Mouse (Mus musculus) stomach, embryonic 16.5 days (tissue): ENCODE measurements around the gene Defb20. TPM values are rescaled to one million over a fixed set of nuclear protein-coding genes. Genes with fewer than 3 reads are reported as not detected.

Experiments
- ATAC-seq: fragments of 200-750 bp; cut with Nextera tagmentation; 2 replicates; pipeline ENCODE4 v1.8.0; 2017; ENCODE audit warnings: moderate number of reproducible peaks, moderate TSS enrichment; ENCODE audit not compliant: insufficient read depth, low FRiP score
- H3K27ac ChIP-seq: fragments of 300-500 bp; sonication (generic); 2 replicates; pipeline ENCODE4 v1.5.1; 2014; ENCODE audit warnings: low read length
- H3K27me3 ChIP-seq: fragments of 300-500 bp; sonication (generic); 2 replicates; pipeline ENCODE4 v1.6.1; 2014; ENCODE audit warnings: low read length, control low read depth, mixed read lengths; ENCODE audit not compliant: control insufficient read depth, insufficient read depth
- H3K36me3 ChIP-seq: fragments of 300-500 bp; sonication (generic); 2 replicates; pipeline ENCODE4 v1.6.1; 2014; ENCODE audit warnings: low read length; ENCODE audit not compliant: control insufficient read depth, insufficient read depth
- H3K4me1 ChIP-seq: fragments of 300-500 bp; sonication (generic); 2 replicates; pipeline ENCODE4 v1.6.1; 2014; ENCODE audit warnings: low read length, control low read depth, mixed read lengths; ENCODE audit not compliant: control insufficient read depth, insufficient read depth
- H3K4me2 ChIP-seq: fragments of 300-500 bp; sonication (generic); 2 replicates; pipeline ENCODE4 v1.6.1; 2014; ENCODE audit warnings: low read depth, low read length, mixed read lengths
- H3K4me3 ChIP-seq: fragments of 300-500 bp; sonication (generic); replicated peaks from 2 replicates; pipeline ENCODE4 v1.5.1; 2014; ENCODE audit warnings: mild to moderate bottlenecking, low read length
- H3K9ac ChIP-seq: fragments of 300-500 bp; sonication (generic); 2 replicates; pipeline ENCODE4 v1.6.1; 2014; ENCODE audit warnings: low read length
- H3K9me3 ChIP-seq: fragments of 300-500 bp; sonication (generic); replicated peaks from 2 replicates; pipeline ENCODE4 v1.6.1; 2016; ENCODE audit warnings: low read length, control low read depth; ENCODE audit not compliant: control insufficient read depth
- WGBS: fragments of 180-500 bp; shearing (Covaris S2); extraction: QIAGEN DNeasy Blood & Tissue Kit; methylation state at CpG from one replicate; pipeline ENCODE4 v1.1.7; 2014; 5-methylcytosine and 5-hydroxymethylcytosine counted together
- polyA plus RNA-seq: library from polyadenylated mRNA; unstranded; fragments of >200 nt; fragmentation: Nextera tagmentation; extraction: Ambion mirVana; gene quantifications from 2 replicates; pipeline ENCODE4 v1.2.1, GENCODE M21; 2015

Gene Defb20
- polyA plus RNA-seq, 1 experiment from 2014 or later: not detected

DNA sequence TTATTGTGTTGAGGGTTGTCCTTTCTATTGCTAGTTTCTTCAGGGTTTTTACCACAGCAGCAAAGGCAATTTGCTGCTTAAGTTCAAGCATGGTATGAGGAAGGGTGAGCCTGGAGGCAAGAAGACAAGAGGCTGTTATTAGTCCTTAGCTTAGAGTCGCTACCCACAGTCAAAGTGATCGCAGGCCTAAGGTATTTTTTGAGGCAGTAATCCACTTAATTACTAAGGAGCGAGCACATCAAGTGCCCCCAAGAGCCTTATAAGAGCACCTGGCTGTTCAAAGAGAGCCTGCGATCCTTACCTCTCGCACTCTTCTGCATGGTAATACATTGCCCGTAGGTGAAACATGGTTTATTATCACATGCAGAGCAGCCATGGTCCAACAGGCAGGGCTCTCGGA is 4.9 kb downstream of the Defb20 start:
- 90% methylated on average over 7 of the region's 7 CpGs for WGBS
- H3K4me2 ChIP-seq: no peak overlapping the region
- no peaks in the 10 kb centered on the region for H3K27me3 ChIP-seq

DNA sequence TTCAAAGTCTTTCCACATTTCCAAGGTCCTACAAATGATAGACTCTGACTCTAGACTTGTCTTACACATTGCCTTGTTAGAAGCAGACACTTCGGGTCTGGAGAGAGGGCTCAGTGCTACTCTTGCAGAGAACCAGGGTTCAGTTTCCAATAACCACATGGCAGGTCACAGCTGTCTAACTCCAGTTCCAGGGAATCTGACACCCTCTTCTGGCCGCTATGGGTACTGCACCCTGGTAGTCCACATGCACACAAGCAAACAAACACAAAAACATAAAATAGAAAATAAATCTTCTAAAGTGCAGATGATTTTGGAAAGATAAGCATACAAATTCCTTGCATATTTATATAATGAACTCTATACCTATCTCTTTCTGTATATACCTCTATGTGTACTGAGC is 10.2 kb downstream of the Defb20 start:
- H3K36me3 ChIP-seq: no peaks in the 10 kb centered on the region
- WGBS: 73% methylated on average over 2 of the region's 2 CpGs
- no peak overlapping the region for H3K27ac ChIP-seq
- no peak overlapping the region for H3K4me2 ChIP-seq
- no peak overlapping the region for H3K4me3 ChIP-seq
- H3K9me3 ChIP-seq: no peaks in the 10 kb centered on the region
- no peaks in the 10 kb centered on the region for H3K4me1 ChIP-seq
- no peak for ATAC-seq
- H3K9ac ChIP-seq: no peak overlapping the region
- no peaks in the 10 kb centered on the region for H3K27me3 ChIP-seq

More for the DNA sequence above, 4.9 kb downstream of the Defb20 start:
- Histone ChIP-seq H3K36me3 (no peaks in the 10 kb centered on the region), H3K4me3 (no peak overlapping the region), H3K4me1 (no peaks in the 10 kb centered on the region), H3K27ac (no peak overlapping the region), H3K9ac (no peak overlapping the region), H3K9me3 (no peaks in the 10 kb centered on the region)
- no peak for ATAC-seq

DNA sequence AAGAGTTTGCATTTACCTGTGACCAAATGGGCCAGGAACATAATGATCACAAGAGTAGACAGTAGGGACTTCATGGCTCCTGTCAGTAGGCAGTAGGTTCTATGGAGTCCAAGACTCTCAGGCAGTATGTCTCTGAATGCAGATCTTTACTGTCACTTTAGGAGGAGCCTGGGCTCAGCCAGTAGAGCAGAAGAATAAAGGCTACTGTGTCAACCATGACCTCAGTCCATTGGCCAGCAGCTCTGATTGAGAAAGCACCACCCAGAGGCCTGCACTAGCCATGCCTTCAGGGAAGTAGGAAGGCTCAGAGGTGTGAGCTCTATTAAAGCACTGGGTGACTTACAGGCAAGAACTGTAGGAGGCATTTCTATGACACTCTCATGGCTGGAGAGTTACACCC is 13.2 kb downstream of the Defb20 start, which contains the start of gene Defb22:
TSS of gene Defb22 (minus strand) at position 101 of the 400 bp plus-strand sequence.
- Histone ChIP-seq H3K36me3 (no peaks in the 10 kb centered on the region), H3K27ac (no peak within 1 kb of the TSS)

DNA sequence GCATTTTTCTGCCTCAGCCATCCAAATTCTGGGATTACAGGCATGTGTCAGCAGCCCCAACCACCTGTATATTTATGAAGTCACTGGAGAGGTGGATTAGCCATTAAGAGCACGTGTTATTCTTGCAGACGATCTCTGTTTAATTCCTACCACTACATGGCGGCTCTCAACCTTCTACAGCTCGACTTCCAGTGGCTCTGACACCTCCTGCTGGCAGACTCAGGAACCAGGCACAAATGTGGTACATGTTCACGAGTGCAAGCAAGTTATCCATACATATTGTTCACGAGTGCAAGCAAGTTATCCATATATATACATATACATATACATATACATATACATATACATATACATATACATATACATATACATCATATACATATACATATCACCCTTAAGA is 16.3 kb downstream of the Defb20 start:
- Histone ChIP-seq H3K27me3 (no peaks in the 10 kb centered on the region), H3K36me3 (no peaks in the 10 kb centered on the region), H3K9me3 (no peaks in the 10 kb centered on the region), H3K4me2 (no peak overlapping the region), H3K9ac (no peak overlapping the region), H3K27ac (no peak overlapping the region), H3K4me1 (no peaks in the 10 kb centered on the region), H3K4me3 (no peak overlapping the region)
- no peak for ATAC-seq
- WGBS: 73% methylated on average over 6 of the region's 6 CpGs

More for the DNA sequence above, 13.2 kb downstream of the Defb20 start, which contains the start of gene Defb22:
- no peak within 1 kb of the TSS for H3K9ac ChIP-seq
- no peaks in the 10 kb centered on the region for H3K9me3 ChIP-seq
- H3K4me1 ChIP-seq: no peaks in the 10 kb centered on the region
- no peak for ATAC-seq
- H3K27me3 ChIP-seq: no peaks in the 10 kb centered on the region
- H3K4me3 ChIP-seq: no peak within 1 kb of the TSS
- H3K4me2 ChIP-seq: no peak within 1 kb of the TSS

DNA sequence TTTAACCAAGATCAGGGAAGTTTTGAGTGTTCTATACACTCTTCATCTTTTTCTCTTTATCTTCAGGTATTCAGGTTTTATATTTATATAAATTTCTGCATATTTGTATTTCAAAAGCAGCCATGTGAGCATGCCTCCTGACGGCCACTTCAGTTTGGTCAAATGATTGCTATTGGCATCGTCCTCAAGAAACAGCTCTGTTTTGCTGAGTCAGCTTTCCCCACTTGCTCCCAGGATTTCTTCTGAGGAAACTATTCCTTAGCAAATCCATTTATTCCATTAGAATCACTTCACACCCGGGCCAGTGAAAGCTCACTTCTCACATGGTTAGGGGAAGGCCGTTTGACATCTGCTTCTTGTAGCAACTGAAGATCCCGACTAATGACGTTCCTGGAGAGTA is 21.2 kb downstream of the Defb20 start:
- no peak overlapping the region for H3K9ac ChIP-seq
- H3K27ac ChIP-seq: no peak overlapping the region
- no peaks in the 10 kb centered on the region for H3K9me3 ChIP-seq
- H3K4me2 ChIP-seq: no peak overlapping the region
- no peak for ATAC-seq
- H3K4me1 ChIP-seq: no peaks in the 10 kb centered on the region
- H3K36me3 ChIP-seq: no peaks in the 10 kb centered on the region
- 64% methylated on average over 6 of the region's 6 CpGs for WGBS
- H3K4me3 ChIP-seq: no peak overlapping the region
- H3K27me3 ChIP-seq: no peaks in the 10 kb centered on the region

DNA sequence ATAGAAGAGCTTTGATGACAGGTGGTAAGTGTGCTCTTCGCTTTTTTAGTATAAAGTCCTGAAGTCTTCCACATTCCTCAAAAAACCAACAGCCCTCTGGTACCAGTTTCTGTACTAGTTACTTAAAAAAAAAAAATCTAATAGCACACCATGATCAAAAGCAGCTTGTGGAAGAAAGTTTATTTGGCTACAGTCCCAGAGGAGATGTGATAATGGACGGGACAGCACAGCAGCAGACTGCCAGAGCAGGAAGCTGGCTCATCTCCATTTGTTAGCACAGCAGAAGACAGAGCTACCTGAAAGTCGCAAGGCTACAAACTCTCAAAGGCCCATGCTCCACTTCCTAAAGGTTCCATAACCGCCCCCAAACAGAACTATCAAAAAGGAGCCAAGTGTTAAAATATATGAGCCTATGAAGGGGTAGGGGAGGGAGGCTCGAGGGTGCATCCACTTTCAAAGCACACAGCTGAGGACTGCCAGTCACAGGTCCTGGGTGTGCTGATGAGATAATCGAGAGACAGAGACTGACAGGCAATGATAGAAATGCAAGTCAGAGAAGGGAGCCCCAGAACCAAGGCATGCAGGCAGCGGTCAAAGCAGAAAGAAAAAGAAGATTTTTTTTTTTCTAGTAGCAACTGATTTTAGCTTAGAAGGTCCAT is 23.5 kb downstream of the Defb20 start:
- ATAC-seq: no peak
- no peaks in the 10 kb centered on the region for H3K36me3 ChIP-seq
- no peak overlapping the region for H3K27ac ChIP-seq
- H3K9ac ChIP-seq: no peak overlapping the region
- no peaks in the 10 kb centered on the region for H3K4me1 ChIP-seq
- no peak overlapping the region for H3K4me2 ChIP-seq
- H3K9me3 ChIP-seq: no peaks in the 10 kb centered on the region
- H3K27me3 ChIP-seq: no peaks in the 10 kb centered on the region
- no peak overlapping the region for H3K4me3 ChIP-seq
- WGBS: 65% methylated on average over 7 of the region's 7 CpGs

DNA sequence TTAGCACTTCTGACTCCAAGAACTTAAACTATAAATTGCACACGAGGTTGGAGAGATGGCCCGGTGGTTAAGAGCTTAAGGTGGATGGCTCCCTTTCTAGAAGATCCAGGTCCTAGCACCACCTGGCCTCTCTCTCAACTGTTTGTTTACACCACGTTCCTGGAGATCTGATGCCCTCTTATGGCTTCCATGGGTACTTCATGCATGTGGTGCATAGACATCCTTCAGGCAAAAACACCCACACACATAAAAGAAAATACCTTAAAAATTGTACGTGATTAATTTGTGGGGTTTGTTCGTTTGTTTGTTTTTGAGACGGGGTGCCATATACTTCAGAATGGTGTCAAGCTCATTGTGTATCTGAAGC is 24.0 kb downstream of the Defb20 start:
- H3K27ac ChIP-seq: no peak overlapping the region
- no peaks in the 10 kb centered on the region for H3K4me1 ChIP-seq
- H3K4me2 ChIP-seq: no peak overlapping the region
- no peaks in the 10 kb centered on the region for H3K9me3 ChIP-seq
- no peaks in the 10 kb centered on the region for H3K36me3 ChIP-seq
- no peak overlapping the region for H3K9ac ChIP-seq
- 74% methylated on average over 6 of the region's 6 CpGs for WGBS
- no peak for ATAC-seq
- H3K4me3 ChIP-seq: no peak overlapping the region
- H3K27me3 ChIP-seq: no peaks in the 10 kb centered on the region

DNA sequence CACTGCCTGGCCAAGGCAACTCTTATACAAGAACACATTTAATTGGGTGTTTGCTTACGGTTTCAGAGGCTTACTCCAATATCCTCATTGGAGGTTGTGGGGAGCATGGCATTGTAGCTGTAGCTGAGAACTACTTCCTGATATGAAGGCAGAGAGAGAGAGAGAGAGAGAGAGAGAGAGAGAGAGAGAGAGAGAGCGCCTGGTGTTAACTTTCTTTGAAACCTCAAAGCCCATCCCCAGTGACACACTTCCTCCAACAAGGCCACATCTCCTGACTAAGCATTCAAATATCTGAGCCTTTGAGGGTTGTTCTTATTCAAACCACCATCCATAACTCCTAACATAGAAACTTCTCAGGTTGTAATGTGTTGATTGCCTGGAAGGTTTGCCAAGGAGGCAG is 27.1 kb downstream of the Defb20 start:
- H3K36me3 ChIP-seq: no peaks in the 10 kb centered on the region
- H3K27ac ChIP-seq: no peak overlapping the region
- H3K4me2 ChIP-seq: no peak overlapping the region
- H3K4me3 ChIP-seq: no peak overlapping the region
- H3K9me3 ChIP-seq: no peaks in the 10 kb centered on the region
- no peaks in the 10 kb centered on the region for H3K27me3 ChIP-seq
- no peak for ATAC-seq
- H3K4me1 ChIP-seq: no peaks in the 10 kb centered on the region
- WGBS: 70% methylated on average over 2 of the region's 2 CpGs
- no peak overlapping the region for H3K9ac ChIP-seq

DNA sequence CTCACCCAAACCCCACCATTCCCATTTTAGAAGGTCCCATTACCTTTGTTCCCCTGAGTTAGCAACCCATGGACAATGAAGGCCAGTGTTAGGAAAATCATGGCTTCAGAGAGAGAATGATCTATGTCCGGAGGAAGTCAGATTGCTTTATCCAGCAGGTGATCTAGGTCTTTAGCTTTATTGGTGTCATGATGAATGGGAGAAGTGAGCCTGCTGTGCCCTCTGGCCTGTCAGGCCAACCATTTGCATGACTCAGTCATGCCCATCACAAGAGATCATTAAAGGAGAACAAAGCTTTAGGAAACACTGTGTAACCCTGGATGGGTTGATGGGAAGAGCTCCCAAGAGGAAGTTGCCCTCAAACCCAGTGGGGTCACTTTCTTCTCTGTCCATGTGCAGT is 34.7 kb downstream of the Defb20 start, which contains the start of gene Defb26:
TSS of gene Defb26 (minus strand) at position 101 of the 400 bp plus-strand sequence.
- H3K9me3 ChIP-seq: no peaks in the 10 kb centered on the region
- H3K27me3 ChIP-seq: no peaks in the 10 kb centered on the region
- ATAC-seq: no peak
- no peaks in the 10 kb centered on the region for H3K4me1 ChIP-seq
- H3K4me3 ChIP-seq: no peak within 1 kb of the TSS
- no peaks in the 10 kb centered on the region for H3K36me3 ChIP-seq
- H3K9ac ChIP-seq: no peak within 1 kb of the TSS
- 85% methylated on average over 1 of the region's 1 CpGs for whole genome bisulfite sequencing
- no peak within 1 kb of the TSS for H3K4me2 ChIP-seq
- H3K27ac ChIP-seq: no peak within 1 kb of the TSS
